10 mouse cellular contexts compared by ENCODE assay signal in the genomic region with DNA sequence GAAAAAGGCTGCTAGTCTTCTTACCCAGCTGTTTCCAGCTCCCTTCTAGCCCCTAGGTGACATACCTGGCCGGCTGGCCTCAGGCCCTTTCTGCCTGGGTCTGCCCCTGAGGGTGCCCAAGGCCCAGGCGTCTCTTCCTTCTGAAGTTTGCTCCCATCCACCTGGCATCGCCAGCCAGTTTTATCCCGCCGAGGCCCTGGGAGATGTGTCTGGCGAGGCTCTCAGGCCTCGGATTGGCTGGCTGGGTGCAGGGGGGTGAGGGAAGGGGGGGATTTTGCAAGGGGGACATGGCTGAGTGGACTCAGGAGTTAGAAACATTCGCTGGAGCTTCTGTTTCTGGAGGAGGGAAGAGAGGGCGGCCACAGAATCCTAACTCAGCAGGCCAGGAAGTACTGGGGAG. TPM values are rescaled to one million over a fixed set of nuclear protein-coding genes. Genes with fewer than 3 reads are reported as not detected.
A peak's percentile ranks its signal among the peaks of the same experiment; 100 is the strongest.
DNase-seq lines count a peak whose midpoint lies in the region; ATAC-seq and TF ChIP-seq lines count a peak whose summit lies in the region.
"Had no signal": no experiment of that assay in that cellular context is flagged by ENCODE, and none has a peak within 500 bp of the region (broad histone marks: within the 10 kb centered on the region; RNA-seq: fewer than 3 reads in every experiment).

A gene (minus strand): TSS at position 180 of the 400 bp plus-strand sequence.

- no peak for TF ChIP-seq CTCF in kidney, adult 2 months (conservative IDR thresholded peaks at IDR 0.05; ENCODE audit: insufficient read depth, insufficient read length, low read depth, low read length)

- H3K36me3 ChIP-seq in heart, embryonic 11.5 days (ENCODE audit: control insufficient read depth, insufficient read depth, low read length), result no peaks in the 10 kb centered on the region
- H3K36me3 ChIP-seq in kidney, adult 2 months (ENCODE audit: control insufficient read depth, insufficient read depth, low read length), result no peaks in the 10 kb centered on the region
- H3K36me3 ChIP-seq in midbrain, embryonic 15.5 days (replicated peaks), result no peaks in the 10 kb centered on the region

- ATAC-seq in heart, embryonic 11.5 days (replicated peaks; ENCODE audit: insufficient number of reproducible peaks, low FRiP score, low TSS enrichment), result no peak
- peak; percentile 52; the same call in 1 of the 2 replicates for ATAC-seq in midbrain, embryonic 15.5 days (replicated peaks)
- no peak for ATAC-seq in CD4-positive, CD25-positive, alpha-beta regulatory T cell, adult 4 months

- intact Hi-C loops in heart, postnatal 10 days (cut with DNase I), result no loop called here

- no peak within 1 kb of the TSS for H3K27ac ChIP-seq in heart, embryonic 11.5 days (ENCODE audit: low read depth, low read length)
- H3K27ac ChIP-seq in kidney, adult 2 months (ENCODE audit: insufficient read depth, low read depth, low read length), result peak within 1 kb of the TSS; percentile 99
- H3K27ac ChIP-seq in midbrain, embryonic 15.5 days, result no peak within 1 kb of the TSS

- TF ChIP-seq POLR2A in kidney, adult 2 months (IDR thresholded peaks at IDR 0.05; ENCODE audit: low read depth, low read length), result peak; percentile 93

- H3K27me3 ChIP-seq in heart, embryonic 11.5 days (ENCODE audit: control insufficient read depth, insufficient read depth, low read length), result peaks cover 66% of the 10 kb centered on the region
- H3K27me3 ChIP-seq in kidney, adult 2 months (replicated peaks; ENCODE audit: control insufficient read depth, insufficient read depth, low read length), result no peaks in the 10 kb centered on the region
- peaks cover 64% of the 10 kb centered on the region for H3K27me3 ChIP-seq in midbrain, embryonic 15.5 days (replicated peaks)

- no peaks in the 10 kb centered on the region for H3K4me1 ChIP-seq in heart, embryonic 11.5 days (ENCODE audit: control insufficient read depth, insufficient read depth, low read length)
- peaks cover 35% of the 10 kb centered on the region for H3K4me1 ChIP-seq in kidney, adult 2 months (ENCODE audit: control insufficient read depth, insufficient read depth, low read length)
- peaks cover 12% of the 10 kb centered on the region for H3K4me1 ChIP-seq in midbrain, embryonic 15.5 days

- DNase-seq in heart, postnatal 10 days, result no peak
- peak; percentile 18 for DNase-seq in ZHBTc4 (ENCODE audit: low read depth, low spot score)
- peak; percentile 95 for DNase-seq in kidney, adult 2 months
- DNase-seq in natural killer cell, adult 2 months (ENCODE audit: low spot score in 2 of 2), result no peak
- DNase-seq in c-Kit-positive CD71-positive TER-119-positive erythroid progenitor cells, embryonic 14.5 days (ENCODE audit: low spot score), result no peak
- DNase-seq: lung, postnatal 14 days had no signal

- no peak within 1 kb of the TSS for H3K9ac ChIP-seq in heart, embryonic 11.5 days (ENCODE audit: low read depth, low read length)
- H3K9ac ChIP-seq in midbrain, embryonic 15.5 days, result no peak within 1 kb of the TSS

- H3K9me3 ChIP-seq in heart, embryonic 11.5 days (replicated peaks; ENCODE audit: control insufficient read depth, low read length), result no peaks in the 10 kb centered on the region
- no peaks in the 10 kb centered on the region for H3K9me3 ChIP-seq in midbrain, embryonic 15.5 days

- 15% methylated on average over 9 of the region's 9 CpGs for WGBS in heart, embryonic 11.5 days (ENCODE audit: insufficient replicate concordance)
- 25% methylated on average over 9 of the region's 9 CpGs for WGBS in kidney, adult 2 months
- 17% methylated on average over 9 of the region's 9 CpGs for WGBS in midbrain, embryonic 15.5 days

- peak within 1 kb of the TSS; percentile 31 for H3K4me3 ChIP-seq in heart, embryonic 11.5 days (ENCODE audit: low read depth, low read length)
- H3K4me3 ChIP-seq in kidney, adult 2 months (ENCODE audit: insufficient read depth, low read depth, low read length), result peak within 1 kb of the TSS; percentile 88
- peak within 1 kb of the TSS; percentile 34 for H3K4me3 ChIP-seq in midbrain, embryonic 15.5 days

- H3K4me2 ChIP-seq in heart, embryonic 11.5 days, result peak within 1 kb of the TSS; percentile 58
- H3K4me2 ChIP-seq in midbrain, embryonic 15.5 days, result peak within 1 kb of the TSS; percentile 62

RNA-seq across cellular contexts. Expression of the gene that starts here (rescaled TPM):
- polyA plus RNA-seq in heart, embryonic 11.5 days (2014; fragmentation: Nextera tagmentation; extraction: Ambion mirVana), result 0.27 TPM in 1 of 2 replicates, not detected in the other
- total RNA-seq in heart, postnatal 10 days (2021), result not detected
- polyA plus RNA-seq in kidney, adult 2 months (2012; rRNA removed), result 74.3 and 77.6 TPM in 2 replicates
- polyA plus RNA-seq in midbrain, embryonic 15.5 days (2015; fragmentation: Nextera tagmentation; extraction: Ambion mirVana), result 3.3 and 3.6 TPM in 2 replicates
- polyA plus RNA-seq in CD4-positive, CD25-positive, alpha-beta regulatory T cell, adult 4 months (2017; shearing (Covaris generic)), result not detected
- total RNA-seq: layer of hippocampus, postnatal 14 days had no signal

Comparison
In these comparisons a context has a peak if more than half of its experiments do, and no peak if none do; other contexts are left out.
1. RNA of the gene that starts here (polyA plus RNA-seq): 74.3 to 77.6 TPM in kidney, adult 2 months; 3.3 to 3.6 TPM in midbrain, embryonic 15.5 days, 0.27 TPM in heart, embryonic 11.5 days and not detected in CD4-positive, CD25-positive, alpha-beta regulatory T cell, adult 4 months; every median in the first group is over 10 times any median in the second.
2. H3K4me3 ChIP-seq: peak in every context shown above with its lines; median percentile 88 in kidney, adult 2 months; 34 in midbrain, embryonic 15.5 days; 31 in heart, embryonic 11.5 days.
3. DNase-seq: peak in ZHBTc4 (single experiment) and kidney, adult 2 months (single experiment); none in heart, postnatal 10 days (0 of 2), natural killer cell, adult 2 months (0 of 2) and c-Kit-positive CD71-positive TER-119-positive erythroid progenitor cells, embryonic 14.5 days (single experiment).